Mouse (Mus musculus): ENCODE data around the gene Cebpe. TPM values are rescaled to one million over a fixed set of nuclear protein-coding genes. Genes with fewer than 3 reads are reported as not detected.

Cebpe gene
- total RNA-seq (2021), result not detected
- long read RNA-seq, experiment 1, result 0 reads
- long read RNA-seq, experiment 2, result 0 reads

GRCm38 (mm10) chr14:54712074-54712473 lies at the start of gene Cebpe:
Gene Cebpe, minus strand, starts transcription at chr14:54712174.
- no peak for DNase-seq

DNA sequence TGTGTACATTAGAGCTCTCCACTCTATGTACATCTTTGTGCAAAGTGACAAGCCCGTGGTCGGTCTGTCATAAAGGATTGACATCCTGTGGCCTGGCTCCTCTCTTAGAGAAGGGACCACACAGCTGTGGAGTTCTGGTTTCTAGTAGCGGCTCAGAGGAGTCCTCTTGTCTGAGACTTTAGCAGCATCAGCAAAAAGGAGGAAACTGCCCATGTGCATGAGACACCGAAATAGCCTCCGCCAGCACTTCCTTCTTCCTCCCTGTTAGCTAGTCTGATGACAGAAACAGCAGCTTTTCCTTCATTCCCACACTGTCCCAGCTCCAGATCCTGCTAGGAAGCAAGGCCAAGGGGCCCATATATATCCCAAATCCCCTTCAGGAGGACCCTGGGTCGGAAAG lies 44.4 kb upstream of the Cebpe start:
- no peak for DNase-seq

DNA sequence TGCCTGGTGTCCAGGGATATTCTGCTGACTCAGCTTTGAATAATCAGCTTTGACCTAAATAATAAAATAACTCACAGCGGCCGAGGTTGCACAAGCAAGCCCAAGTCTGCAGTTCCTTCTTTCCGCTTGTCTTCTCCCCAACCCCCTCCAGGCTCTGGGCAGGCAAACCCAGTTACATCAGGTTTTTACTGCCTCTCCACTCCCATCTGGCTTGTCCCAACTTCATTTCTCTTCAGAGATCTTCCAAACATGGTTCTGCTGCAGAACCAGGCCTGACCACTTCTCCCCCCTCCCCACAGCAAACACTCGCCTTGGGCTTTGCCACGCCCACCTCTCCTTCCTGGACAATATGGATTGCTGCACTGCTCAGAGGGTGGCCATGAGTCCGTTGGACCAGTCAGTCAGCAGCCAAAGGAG lies 42.6 kb upstream of the Cebpe start:
- DNase-seq, result peak; percentile 61

DNA sequence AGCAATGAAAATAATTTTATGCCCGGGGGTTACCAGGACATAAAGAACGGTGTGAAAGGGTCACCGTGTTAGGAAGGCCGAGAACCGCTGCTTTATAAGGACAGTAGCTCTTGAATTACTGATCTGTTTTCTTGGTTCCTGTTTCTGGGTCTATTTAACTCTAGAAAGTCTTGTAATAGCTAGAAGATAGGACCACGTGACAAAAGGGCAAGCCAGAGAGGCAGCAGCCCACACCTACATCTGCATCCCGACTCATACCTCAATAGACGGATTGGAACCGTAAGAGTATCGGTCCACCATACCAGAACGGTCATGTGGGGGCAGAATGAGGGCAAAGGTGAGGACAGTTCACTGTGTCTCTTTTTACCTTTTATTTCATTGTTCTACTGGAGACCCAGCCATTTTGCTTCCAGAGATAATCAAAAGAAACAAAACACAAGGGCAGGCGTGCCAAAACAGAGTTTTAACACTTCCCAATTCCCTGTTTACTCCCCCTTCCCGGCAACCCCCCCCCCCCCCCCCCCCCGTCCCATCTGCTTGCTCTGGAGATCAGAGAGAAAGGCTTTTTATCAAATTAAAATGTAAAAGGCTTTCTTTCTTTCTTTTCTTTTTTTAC lies 42.1 kb upstream of the Cebpe start:
- no peak for DNase-seq

GRCm38 (mm10) chr14:54752938-54753337 lies 41.0 kb upstream of the Cebpe start:
- no peak for DNase-seq

- DNase-seq, result no peak
Observed at GRCm38 (mm10) chr14:54751768-54752167, 39.8 kb upstream of the Cebpe start.

- DNase-seq, result peak; percentile 78
Observed at GRCm38 (mm10) chr14:54749238-54749637, 37.3 kb upstream of the Cebpe start.

DNA sequence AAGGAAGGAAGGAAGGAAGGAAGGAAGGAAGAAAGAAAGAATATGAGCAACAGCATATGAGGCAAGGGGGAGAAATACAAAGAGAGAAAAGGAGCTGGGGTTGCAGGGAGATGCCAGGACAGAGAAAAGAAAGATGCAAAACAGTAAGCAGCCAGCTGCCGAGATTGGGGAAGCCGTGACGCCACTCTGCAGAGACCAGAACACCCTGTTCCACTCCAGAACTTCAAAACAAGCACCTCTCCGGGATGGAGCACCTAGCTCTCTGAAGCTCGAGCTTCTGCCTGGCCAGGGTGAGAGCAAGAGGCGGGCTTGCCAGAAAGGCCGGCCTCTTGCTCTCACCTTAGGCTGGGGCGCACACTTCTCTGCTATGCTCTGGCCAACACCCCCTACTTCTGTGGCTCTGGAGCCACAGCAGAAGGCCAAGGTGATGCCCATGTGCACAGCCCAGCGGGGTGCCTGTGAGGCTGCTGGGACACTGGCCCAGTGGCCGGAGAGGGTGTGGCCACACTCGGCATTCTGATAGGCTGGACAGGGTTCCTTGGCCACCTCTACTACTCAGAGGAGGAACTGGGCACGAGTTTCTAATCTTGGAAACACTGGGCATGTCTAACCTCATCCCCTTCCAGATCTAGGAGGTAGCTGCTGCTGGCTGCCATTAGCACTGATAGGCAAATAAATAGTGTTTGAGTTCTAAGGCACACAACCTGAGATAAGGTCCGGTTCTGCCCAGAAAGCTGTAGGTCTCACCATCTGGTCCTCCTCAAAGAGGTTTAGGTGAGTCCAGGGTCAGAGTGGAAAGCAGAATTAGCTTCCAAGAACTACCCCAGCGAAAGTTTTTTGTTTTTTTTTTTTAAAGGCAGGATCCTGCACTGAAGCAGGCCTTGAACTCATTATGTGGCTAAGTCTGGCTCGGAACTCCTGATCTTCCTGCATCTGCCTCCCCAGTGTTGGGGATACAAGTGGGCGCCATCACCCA lies 36.3 kb upstream of the Cebpe start:
- DNase-seq, result peak; percentile 85

DNA sequence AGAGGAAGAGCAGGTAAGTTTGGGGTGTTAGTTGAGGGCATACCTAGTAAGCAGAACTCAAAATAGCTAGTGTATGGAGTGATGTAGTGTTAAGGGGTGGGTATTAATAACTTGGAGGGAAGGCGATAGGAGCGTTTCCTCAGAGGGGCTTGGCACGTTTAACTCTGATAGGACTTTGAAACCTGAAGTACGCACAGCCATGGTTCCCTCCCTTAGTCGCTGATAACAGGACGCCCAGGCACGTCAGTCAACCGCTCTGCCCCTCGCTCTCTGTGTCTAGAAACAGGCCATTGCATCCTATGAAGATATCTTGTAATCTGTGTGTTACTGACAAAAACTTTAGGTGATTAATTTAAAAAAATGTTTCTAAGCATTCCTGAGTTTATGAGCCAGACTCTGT lies 34.1 kb upstream of the Cebpe start:
- no peak for DNase-seq

- no peak for DNase-seq
Observed at GRCm38 (mm10) chr14:54744473-54744872, 32.5 kb upstream of the Cebpe start.

GRCm38 (mm10) chr14:54742375-54742774 lies 30.4 kb upstream of the Cebpe start:
- peak; percentile 83 for DNase-seq

DNA sequence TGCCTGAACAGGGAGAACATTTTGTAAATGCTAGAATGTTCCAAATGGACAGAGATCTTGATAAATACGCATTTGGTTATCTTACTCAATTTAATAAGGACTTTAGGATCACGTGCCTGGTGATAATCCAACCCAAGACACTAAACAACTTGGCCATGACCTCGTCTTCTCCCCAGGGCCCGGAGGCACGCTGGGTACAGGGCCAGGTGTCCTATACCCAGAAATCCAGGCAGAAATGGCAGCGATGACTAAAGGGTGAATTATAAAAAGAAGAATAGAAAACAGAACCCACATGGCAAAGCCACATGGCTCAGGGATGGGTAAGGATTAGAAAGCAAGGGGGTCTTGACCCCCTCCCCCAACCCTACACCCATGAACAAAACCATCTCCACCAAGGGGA lies 29.7 kb upstream of the Cebpe start:
- DNase-seq, result no peak

GRCm38 (mm10) chr14:54737634-54738033 lies 25.7 kb upstream of the Cebpe start:
- DNase-seq, result peak; percentile 31

- no peak for DNase-seq
Observed at GRCm38 (mm10) chr14:54736555-54737552, 24.9 kb upstream of the Cebpe start.

- no peak for DNase-seq
Observed at GRCm38 (mm10) chr14:54735221-54735620, 23.2 kb upstream of the Cebpe start.

DNA sequence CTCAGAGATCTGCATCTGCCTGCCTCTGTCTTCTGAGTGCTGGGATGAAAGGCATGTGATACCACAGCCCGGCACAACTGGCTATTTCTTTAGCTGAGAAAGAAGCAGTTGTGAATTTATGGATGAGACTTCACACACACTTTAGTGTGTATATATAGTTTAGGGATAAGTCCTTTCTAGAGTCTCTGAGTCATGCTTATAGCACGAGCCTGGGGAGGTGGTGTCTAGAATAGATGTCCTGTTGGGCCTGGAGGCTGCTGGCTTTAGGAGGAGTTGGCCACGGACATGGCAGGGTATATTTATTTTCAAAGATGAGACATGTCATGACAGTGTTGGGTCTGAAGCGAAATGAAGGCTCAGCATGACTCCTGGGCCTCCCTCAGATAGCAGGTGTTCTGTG lies 22.0 kb upstream of the Cebpe start:
- no peak for DNase-seq

GRCm38 (mm10) chr14:54732206-54732605 lies 20.2 kb upstream of the Cebpe start:
- DNase-seq, result no peak

DNA sequence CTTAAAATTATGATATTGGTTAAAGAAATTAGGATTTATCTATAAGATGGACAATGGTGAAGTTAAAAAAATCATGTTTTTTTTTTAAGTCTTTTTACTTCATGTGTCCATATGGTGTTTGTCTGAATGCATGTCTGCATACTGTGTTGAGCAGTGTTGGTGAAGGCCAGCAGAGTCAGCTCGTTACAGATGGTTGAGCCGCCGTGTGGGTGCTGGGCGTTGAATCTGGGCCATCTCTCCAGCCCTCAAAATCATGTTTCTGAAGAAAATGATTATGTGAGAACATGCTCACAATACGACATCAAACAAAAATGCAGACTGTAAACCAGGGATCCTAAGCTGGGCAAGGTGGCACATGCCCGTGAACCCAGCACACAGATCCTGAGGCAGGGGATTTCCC lies 18.3 kb upstream of the Cebpe start:
- DNase-seq, result no peak

GRCm38 (mm10) chr14:54728823-54729653 lies 17.1 kb upstream of the Cebpe start:
- no peak for DNase-seq

DNA sequence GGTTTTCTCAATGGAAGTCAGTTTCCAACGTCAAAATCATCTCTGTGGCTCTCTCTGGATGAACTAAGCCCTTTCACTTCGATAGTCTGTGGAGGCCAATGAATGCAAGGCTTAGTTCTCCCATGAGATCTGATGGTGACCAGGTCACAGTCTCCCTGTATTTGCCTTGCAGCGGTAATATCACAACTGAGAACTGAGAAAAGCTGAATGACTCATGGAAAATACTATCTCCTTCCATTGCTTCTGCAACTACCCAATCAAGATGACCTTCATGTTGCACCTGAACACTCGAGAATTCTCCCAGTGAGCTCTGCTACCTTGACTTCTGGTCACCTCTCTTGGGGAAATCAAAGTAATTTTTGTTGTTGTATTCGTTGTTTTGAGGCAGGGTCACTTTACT lies 15.6 kb upstream of the Cebpe start:
- no peak for DNase-seq

GRCm38 (mm10) chr14:54724049-54724448 lies 12.1 kb upstream of the Cebpe start:
- no peak for DNase-seq

Measured in gastrocnemius, postnatal 25 days (tissue).